Mouse (Mus musculus): ENCODE results near the gene Slc4a11.

DNA sequence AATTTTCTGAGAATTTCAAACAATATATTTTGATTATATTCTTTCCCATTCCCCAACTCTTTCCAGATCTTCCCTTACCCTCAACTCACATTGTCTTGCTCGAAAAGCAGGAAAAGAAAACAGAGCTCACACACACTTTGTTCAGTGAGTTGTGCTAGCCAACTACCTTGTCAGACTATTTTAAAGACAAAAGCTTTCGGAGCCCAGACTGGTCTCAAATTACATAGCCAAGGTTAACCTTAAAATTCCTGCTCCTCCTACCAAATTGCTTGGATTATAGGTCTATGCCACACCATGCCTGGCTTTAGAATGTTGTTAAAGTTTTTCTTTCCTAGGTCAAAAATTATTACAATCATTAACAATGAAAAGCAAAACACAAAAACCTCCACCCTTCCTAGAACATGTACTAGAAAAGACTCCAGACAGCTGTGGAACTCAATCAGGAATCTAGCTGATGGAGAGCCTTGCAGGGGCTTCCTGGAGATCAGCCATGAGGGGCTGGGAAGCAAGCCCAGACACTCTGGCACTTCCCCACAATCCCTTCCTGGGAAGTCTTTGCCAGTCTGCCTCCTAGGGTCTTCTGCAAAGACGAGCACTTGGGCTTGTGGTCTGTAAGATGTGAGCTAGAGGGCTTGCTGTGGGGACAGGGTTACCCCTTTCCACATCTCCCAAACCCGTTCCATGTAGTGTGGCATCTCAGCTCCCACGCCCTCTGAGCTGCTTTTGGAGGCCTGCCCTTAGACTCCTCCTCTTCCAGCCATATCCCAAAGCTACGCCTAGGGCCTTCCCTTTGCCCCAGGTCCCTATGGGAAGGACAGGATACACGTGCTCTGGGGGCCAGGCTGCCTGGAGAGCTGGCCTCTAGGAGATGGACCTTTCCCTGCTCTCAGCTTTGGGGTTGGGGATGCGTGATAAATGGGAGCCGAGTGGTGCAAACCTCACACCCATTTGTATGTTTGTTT is 7.0 kb upstream of the Slc4a11 start:
- no peak for TF ChIP-seq CTCF (IDR thresholded peaks at IDR 0.05; ENCODE audit: insufficient read depth, low read length)
- TF ChIP-seq POLR2A (IDR thresholded peaks at IDR 0.05; ENCODE audit: borderline replicate concordance, extremely low read depth, low read depth, low read length) = no peak

All from lung, adult 2 months (tissue).